Mouse (Mus musculus) spleen, adult 2 months (tissue): ENCODE data around the gene Calhm6. TPM values are rescaled to one million over a fixed set of nuclear protein-coding genes. Genes with fewer than 3 reads are reported as not detected.

Experiments used
- DNase-seq, 2 experiments: peaks; one replicate each; pipeline versions ENCODE4 v3.0.0 to v3.0.0-alpha.2; 2012 to 2021; ENCODE audit warnings: low spot score in 2 of 2, low read depth in 1 of 2
- H3K27ac ChIP-seq: fragments of 200-500 bp; 2 replicates; pipeline ENCODE4 v1.5.1; 2012; ENCODE audit warnings: low read length, inconsistent platforms; ENCODE audit not compliant: insufficient read depth
- H3K27me3 ChIP-seq: fragments of 200-500 bp; 2 replicates; pipeline ENCODE4 v1.6.1; 2012; ENCODE audit warnings: mild to moderate bottlenecking, moderate library complexity, low read length, inconsistent platforms; ENCODE audit not compliant: control insufficient read depth, insufficient read depth
- H3K36me3 ChIP-seq: fragments of 200-500 bp; 2 replicates; pipeline ENCODE4 v1.6.1; 2012; ENCODE audit warnings: mild to moderate bottlenecking, low read length, inconsistent platforms; ENCODE audit not compliant: control insufficient read depth, insufficient read depth
- H3K4me1 ChIP-seq: fragments of 200-500 bp; 2 replicates; pipeline ENCODE4 v1.6.1; 2011; ENCODE audit warnings: inconsistent platforms; ENCODE audit not compliant: control insufficient read depth, insufficient read depth, insufficient read length
- H3K4me3 ChIP-seq: fragments of 200-500 bp; 2 replicates; pipeline ENCODE4 v1.5.1; 2011; ENCODE audit warnings: mild to moderate bottlenecking, inconsistent platforms; ENCODE audit not compliant: insufficient read depth, insufficient read length; ENCODE audit errors: extremely low read depth
- CTCF ChIP-seq: fragments of 200-500 bp; IDR thresholded peaks from 2 replicates; pipeline ENCODE4 v1.5.1; 2011; ENCODE audit warnings: mild to moderate bottlenecking, inconsistent platforms; ENCODE audit not compliant: insufficient read depth, insufficient read length, insufficient replicate concordance; ENCODE audit errors: extremely low read depth
- POLR2A ChIP-seq: fragments of 200-500 bp; IDR thresholded peaks from 2 replicates; pipeline ENCODE4 v1.6.1; 2011; ENCODE audit warnings: low read depth, low read length, inconsistent platforms
- WGBS: fragments of 180-500 bp; shearing (Covaris S2); methylation state at CpG from one replicate; pipeline ENCODE4 v1.1.7; 2018; 5-methylcytosine and 5-hydroxymethylcytosine counted together
- polyA plus RNA-seq: library from polyadenylated mRNA; depleted of rRNA; stranded (reverse); fragments of >200 nt; gene quantifications from 2 replicates; pipeline ENCODE4 v1.2.3, GENCODE M21; 2012; rRNA removed

Calhm6 gene
- polyA plus RNA-seq, 1 experiment, result 32.0 TPM

DNA sequence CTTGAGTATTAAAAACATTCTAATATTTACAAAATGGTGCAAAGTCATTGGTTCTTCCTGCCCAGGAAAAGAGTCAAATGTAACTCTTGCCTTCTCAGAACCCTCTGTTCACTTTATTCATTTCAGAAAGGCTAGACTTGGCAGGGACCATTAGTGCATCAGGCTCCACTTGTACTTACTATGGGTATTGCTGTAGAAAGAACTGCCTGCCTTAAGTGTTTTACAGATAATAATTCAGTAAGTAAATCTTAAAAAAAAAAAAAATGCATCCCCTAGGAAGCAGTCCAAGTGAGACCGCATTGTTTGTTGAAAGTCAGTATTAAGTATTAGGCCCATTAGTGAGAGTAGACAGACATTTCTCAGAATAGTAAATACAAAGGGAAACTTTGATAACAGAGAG is 41.3 kb downstream of the Calhm6 start:
- H3K4me1 ChIP-seq, result no peaks in the 10 kb centered on the region
- TF ChIP-seq CTCF, result no peak
- TF ChIP-seq POLR2A, result no peak
- DNase-seq, result no peak
- no peaks in the 10 kb centered on the region for H3K36me3 ChIP-seq
- 91% methylated on average over 1 of the region's 1 CpGs for WGBS
- H3K4me3 ChIP-seq, result no peak overlapping the region
- H3K27ac ChIP-seq, result no peak overlapping the region
- no peaks in the 10 kb centered on the region for H3K27me3 ChIP-seq

Other genes with a start within 250 kb of the Calhm6 start
- gene Rsph4a, start 222.9 kb downstream of the Calhm6 start, polyA plus RNA-seq, result 0.02 TPM in 1 of 2 replicates, not detected in the other
- gene Zup1, start 176.7 kb downstream of the Calhm6 start, polyA plus RNA-seq, result 7.0 and 9.4 TPM in 2 replicates
- 19.3 and 33.1 TPM in 2 replicates for gene Rwdd1, start 108.4 kb downstream of the Calhm6 start, polyA plus RNA-seq
- not detected in 2 replicates for gene Trappc3l, start 90.4 kb downstream of the Calhm6 start, polyA plus RNA-seq
- gene Calhm4, start 83.7 kb downstream of the Calhm6 start, polyA plus RNA-seq, result not detected in 2 replicates
- gene Calhm5, start 31.5 kb downstream of the Calhm6 start, polyA plus RNA-seq, result 0.19 and 0.27 TPM in 2 replicates
- gene Dse, start 79.7 kb upstream of the Calhm6 start, polyA plus RNA-seq, result 12.0 and 12.9 TPM in 2 replicates
- gene Tspyl1, start 154.2 kb upstream of the Calhm6 start, polyA plus RNA-seq, result 19.5 and 24.6 TPM in 2 replicates
- gene Tspyl4, start 169.5 kb upstream of the Calhm6 start, polyA plus RNA-seq, result 4.0 TPM in 2 replicates